Mouse (Mus musculus) bone marrow macrophage, adult 2 months (primary cell): ENCODE measurements around the gene Rasa2. TPM values are rescaled to one million over a fixed set of nuclear protein-coding genes. Genes with fewer than 3 reads are reported as not detected.
A peak's percentile ranks its signal among the peaks of the same experiment; 100 is the strongest.

Experiments used
- H3K27ac ChIP-seq: 2 replicates; pipeline ENCODE4 v1.5.1; 2012; ENCODE audit warnings: low read depth, low read length; ENCODE audit not compliant: insufficient read depth
- H3K4me1 ChIP-seq: 2 replicates; pipeline ENCODE4 v1.6.1; 2012; ENCODE audit warnings: low read length; ENCODE audit not compliant: control insufficient read depth, insufficient read depth
- H3K4me3 ChIP-seq: 2 replicates; pipeline ENCODE4 v1.5.1; 2012; ENCODE audit warnings: mild to moderate bottlenecking, low read length, moderate library complexity; ENCODE audit not compliant: insufficient read depth
- CTCF ChIP-seq: IDR thresholded peaks from 2 replicates; pipeline ENCODE4 v1.5.1; 2012; ENCODE audit warnings: low read depth, mild to moderate bottlenecking, low read length, moderate library complexity
- POLR2A ChIP-seq: IDR thresholded peaks from 2 replicates; pipeline ENCODE4 v1.6.1; 2012; ENCODE audit warnings: mild to moderate bottlenecking, low read depth, low read length, borderline replicate concordance
- polyA plus RNA-seq: library from polyadenylated mRNA; stranded (reverse); fragments of >200 nt; gene quantifications from 2 replicates; pipeline ENCODE4 v1.2.4, GENCODE M21; 2012; ENCODE audit not compliant: missing spikeins, insufficient read depth, insufficient read length

Gene Rasa2
- polyA plus RNA-seq, 1 experiment, result 5.2 TPM

- H3K27ac ChIP-seq, result no peak overlapping the region
- H3K4me1 ChIP-seq, result peaks cover 22% of the 10 kb centered on the region
- H3K4me3 ChIP-seq, result no peak overlapping the region
- no peak for TF ChIP-seq POLR2A
- no peak for TF ChIP-seq CTCF
Measured at GRCm38 (mm10) chr9:96632073-96632690, 765 bp upstream of the Rasa2 start.

GRCm38 (mm10) chr9:96630571-96631388 is 637 bp downstream of the Rasa2 start:
- TF ChIP-seq POLR2A (no peak), CTCF (no peak)
- Histone ChIP-seq H3K27ac (no peak overlapping the region), H3K4me1 (peaks cover 19% of the 10 kb centered on the region), H3K4me3 (peak overlapping the region; percentile 83)

- Histone ChIP-seq H3K4me1 (peaks cover 17% of the 10 kb centered on the region), H3K27ac (no peak overlapping the region), H3K4me3 (no peak overlapping the region)
- TF ChIP-seq CTCF (no peak), POLR2A (no peak)
Measured at GRCm38 (mm10) chr9:96629151-96629550, 2.3 kb downstream of the Rasa2 start.

DNA sequence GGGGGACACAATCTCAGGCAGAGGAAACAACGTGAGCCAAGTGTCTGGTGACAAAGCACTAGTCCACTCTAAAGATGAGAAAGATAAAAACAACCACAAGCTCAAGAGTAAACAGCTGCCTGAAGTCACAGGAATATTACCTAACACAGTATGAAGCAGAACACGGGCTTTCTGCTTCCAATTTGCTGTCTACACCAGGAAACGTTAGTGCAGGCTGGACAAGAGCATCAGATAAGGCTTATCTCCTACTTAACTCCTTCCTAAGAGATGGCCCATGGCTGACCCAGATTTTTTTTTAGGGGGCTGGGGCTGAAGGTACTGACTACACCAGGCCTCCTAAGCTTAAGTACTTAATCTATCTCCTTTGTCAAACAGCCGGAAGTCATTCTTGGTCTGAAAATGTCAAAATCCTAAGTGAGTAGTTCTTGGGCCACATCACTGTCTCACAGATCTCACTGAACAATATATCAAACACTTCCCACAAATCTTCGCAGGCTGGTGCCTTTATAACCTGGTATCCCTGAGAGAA is 3.8 kb downstream of the Rasa2 start:
- TF ChIP-seq POLR2A, result no peak
- TF ChIP-seq CTCF, result no peak
- H3K4me3 ChIP-seq, result no peak overlapping the region
- peaks cover 10% of the 10 kb centered on the region for H3K4me1 ChIP-seq
- no peak overlapping the region for H3K27ac ChIP-seq

DNA sequence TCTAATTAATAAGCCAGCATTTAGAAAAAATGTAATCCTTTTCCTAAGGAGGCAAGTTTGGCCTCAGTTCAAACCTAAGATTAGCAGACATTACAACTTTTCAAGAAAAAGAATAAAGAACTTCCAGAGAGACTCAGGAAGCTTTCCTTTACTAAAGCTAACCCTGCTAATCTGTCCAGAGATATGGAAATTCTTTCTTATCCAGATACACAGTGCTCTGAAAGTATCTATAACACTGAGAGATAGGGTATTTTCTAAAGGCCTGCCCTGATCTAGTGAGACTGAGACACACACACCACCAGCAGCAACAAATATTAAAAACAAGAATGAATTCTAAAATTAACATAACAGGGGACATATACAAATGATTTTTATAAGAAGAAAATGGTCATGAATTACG is 4.4 kb downstream of the Rasa2 start:
- Histone ChIP-seq H3K4me1 (peaks cover 9% of the 10 kb centered on the region), H3K27ac (no peak overlapping the region), H3K4me3 (no peak overlapping the region)
- no peak for TF ChIP-seq CTCF
- TF ChIP-seq POLR2A, result no peak

- H3K4me1 ChIP-seq, result peaks cover 12% of the 10 kb centered on the region
- TF ChIP-seq POLR2A (no peak), CTCF (no peak)
- H3K27ac ChIP-seq, result no peak overlapping the region
- no peak overlapping the region for H3K4me3 ChIP-seq
Measured at GRCm38 (mm10) chr9:96618448-96619176, 12.8 kb downstream of the Rasa2 start.

- Histone ChIP-seq H3K27ac (0 out of 2 replicates have a peak overlapping the region, but pooled peaks have one; percentile 10), H3K4me1 (peaks cover 14% of the 10 kb centered on the region), H3K4me3 (no peak overlapping the region)
- TF ChIP-seq CTCF (no peak), POLR2A (no peak)
Measured at GRCm38 (mm10) chr9:96612297-96612696, 19.1 kb downstream of the Rasa2 start.

DNA sequence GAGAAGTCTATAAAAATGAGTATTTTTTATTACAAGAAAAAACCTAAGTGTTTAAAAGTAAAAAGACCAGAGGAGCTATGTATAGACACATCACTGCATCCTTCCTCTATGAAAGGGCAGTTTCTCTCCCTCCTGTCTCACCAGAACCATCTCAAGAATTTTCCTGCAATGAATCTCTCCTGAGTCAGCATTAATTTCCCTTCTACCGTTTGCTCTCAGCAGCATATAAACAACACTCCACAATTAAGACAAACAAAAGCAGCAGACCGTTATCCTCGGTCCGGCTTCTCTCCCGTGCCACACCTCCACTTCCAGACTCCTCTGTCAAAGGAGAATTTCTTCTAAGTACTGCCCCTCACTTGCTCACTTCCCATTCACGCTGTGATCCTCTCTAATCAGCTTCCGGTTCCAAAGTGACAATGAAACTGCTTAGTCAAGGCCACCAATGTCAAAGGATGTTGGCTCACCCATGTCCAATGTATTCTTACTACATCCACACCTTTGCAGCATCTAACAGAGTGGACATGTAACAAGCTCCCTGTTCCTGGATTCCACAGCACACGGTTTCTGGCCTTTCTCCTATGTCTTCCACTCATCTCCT is 19.6 kb downstream of the Rasa2 start:
- TF ChIP-seq CTCF, result no peak
- no peak for TF ChIP-seq POLR2A

DNA sequence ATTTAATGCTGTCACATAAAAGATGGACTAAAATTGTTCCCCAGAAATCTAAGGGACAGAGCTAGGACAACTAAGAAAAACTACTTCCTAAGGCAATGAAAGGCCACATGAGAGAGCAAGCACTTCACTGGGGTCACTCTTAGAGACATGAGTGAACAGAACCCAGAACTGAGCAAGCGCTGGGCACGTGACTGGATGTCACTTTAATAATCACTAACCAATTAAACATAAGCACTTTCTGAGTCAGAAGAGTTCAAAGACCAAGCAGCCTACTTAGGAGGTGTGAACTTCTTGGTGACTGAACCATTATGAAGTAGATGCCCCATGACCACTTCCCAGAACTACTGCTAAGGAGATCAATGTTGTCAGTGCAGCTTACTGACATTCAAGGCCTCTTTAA is 20.6 kb downstream of the Rasa2 start:
- Histone ChIP-seq H3K4me3 (no peak overlapping the region), H3K4me1 (peaks cover 14% of the 10 kb centered on the region), H3K27ac (no peak overlapping the region)
- TF ChIP-seq POLR2A (no peak), CTCF (no peak)

More for the DNA sequence above, 19.6 kb downstream of the Rasa2 start:
- Histone ChIP-seq H3K4me3 (no peak overlapping the region), H3K4me1 (peaks cover 14% of the 10 kb centered on the region), H3K27ac (0 out of 2 replicates have a peak overlapping the region, but pooled peaks have one; percentile 10)
